Mouse (Mus musculus) heart, postnatal 4 days (tissue): Measurements from ENCODE around the gene Vsig8. TPM values are rescaled to one million over a fixed set of nuclear protein-coding genes. Genes with fewer than 3 reads are reported as not detected.

Source experiments
- DNase-seq: peaks from one replicate; pipeline ENCODE4 v3.0.0; 2021
- total RNA-seq, 2 experiments: library from RNA; stranded (reverse); gene quantifications; 2 replicates each; pipeline ENCODE4 v1.2.3; 2021

Vsig8 gene
- total RNA-seq, 2 experiments from 2014 or later, result 0.17 TPM; not detected in 1

DNA sequence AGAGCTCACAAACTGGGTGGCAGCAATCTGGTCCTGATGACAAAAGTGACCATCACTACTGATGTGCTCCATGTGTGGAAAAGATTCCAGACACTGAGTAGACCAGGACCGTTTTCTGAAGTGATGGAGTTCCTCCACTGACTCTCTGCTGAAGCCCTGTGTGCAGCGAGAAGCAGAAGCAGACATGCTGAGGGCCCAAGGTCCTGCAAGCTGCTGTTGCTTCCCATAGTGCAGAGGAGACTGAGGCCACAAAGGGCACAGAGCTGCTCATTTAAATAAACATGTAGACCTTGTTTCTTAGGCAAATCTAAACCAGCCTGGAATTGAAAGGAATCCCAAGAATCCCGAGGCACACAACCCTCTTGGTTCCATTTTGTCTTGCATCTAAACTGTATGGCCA is 37.6 kb downstream of the Vsig8 start:
- no peak for DNase-seq

DNA sequence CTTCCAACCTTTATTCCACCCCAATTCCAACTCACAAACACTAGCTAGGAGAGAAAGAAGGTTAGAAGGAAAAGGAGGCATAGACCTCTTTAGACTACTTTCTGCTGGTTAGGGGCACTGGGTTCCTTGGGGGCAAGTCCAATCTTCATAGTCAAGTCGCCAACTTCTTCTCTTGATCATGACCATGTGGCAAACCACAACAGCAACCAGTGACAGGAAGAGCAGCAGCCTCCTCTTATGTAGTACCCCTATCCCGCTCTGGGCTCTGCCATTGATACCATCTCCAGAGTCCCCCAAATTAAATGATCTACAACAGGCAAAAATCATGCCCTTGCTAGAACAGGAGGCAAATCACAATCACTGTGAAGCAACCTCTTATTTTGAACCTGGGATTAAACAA is 38.2 kb downstream of the Vsig8 start:
- no peak for DNase-seq

- peak; percentile 61 for DNase-seq
These were observed 38.8 kb downstream of the Vsig8 start for GRCm38 (mm10) chr1:172594495-172594894.

GRCm38 (mm10) chr1:172602326-172602725 is 46.6 kb downstream of the Vsig8 start, which contains the start of gene Fcrl6:
TSS of gene Fcrl6 (minus strand) at chr1:172602551.
- DNase-seq, result no peak

- no peak for DNase-seq
These were observed 55.6 kb downstream of the Vsig8 start for GRCm38 (mm10) chr1:172611304-172611703.

- peak; percentile 27 for DNase-seq
These were observed 57.0 kb downstream of the Vsig8 start for GRCm38 (mm10) chr1:172612745-172613144.

Other genes with a start within 250 kb of the Vsig8 start
- gene Kcnj9, start 226.6 kb upstream of the Vsig8 start, total RNA-seq, result not detected
- gene Kcnj10, start 214.7 kb upstream of the Vsig8 start, total RNA-seq, result under 1 TPM; 0.11 to 0.14 TPM
- 10 to 100 TPM; 10.1 to 11.4 TPM for gene Pigm, start 179.4 kb upstream of the Vsig8 start, total RNA-seq
- 1 to 10 TPM; 1.4 to 1.8 TPM for gene Slamf9, start 80.6 kb upstream of the Vsig8 start, total RNA-seq
- gene Igsf9, start 74.2 kb upstream of the Vsig8 start, total RNA-seq, result 1 to 10 TPM; 2.5 to 3.1 TPM
- gene Tagln2, start 55.9 kb upstream of the Vsig8 start, total RNA-seq, result 100 to 1,000 TPM; 230 to 244 TPM
- 1 to 10 TPM; 3.3 to 3.5 TPM for gene Cfap45, start 35.1 kb upstream of the Vsig8 start, total RNA-seq
- not detected for gene Slamf8, start 34.6 kb downstream of the Vsig8 start, total RNA-seq
- not detected for gene Fcrl6, start 46.6 kb downstream of the Vsig8 start, total RNA-seq
- 1 to 10 TPM; 6.0 to 6.3 TPM for gene Dusp23, start 77.0 kb downstream of the Vsig8 start, total RNA-seq
- gene Crp, start 142.1 kb downstream of the Vsig8 start, total RNA-seq, result not detected